Mouse (Mus musculus) C2C12 (cell line): ENCODE data around the gene Xxylt1.

Experiments
- CEBPB ChIP-seq: IDR thresholded peaks from one replicate; pipeline ENCODE4 v1.6.1; 2011; ENCODE audit warnings: low read depth, mild to moderate bottlenecking, control low read depth, moderate library complexity
- CTCF ChIP-seq: IDR thresholded peaks from one replicate; pipeline ENCODE4 v1.5.1; 2011; ENCODE audit not compliant: control insufficient read depth, insufficient read depth, insufficient read length
- MAX ChIP-seq: IDR thresholded peaks from one replicate; pipeline ENCODE4 v1.6.1; 2011; ENCODE audit warnings: mild to moderate bottlenecking, control low read depth
- MYOD1 ChIP-seq: IDR thresholded peaks from one replicate; pipeline ENCODE4 v1.6.1; 2011; ENCODE audit warnings: low read depth; ENCODE audit not compliant: control insufficient read depth, insufficient read length
- MYOG ChIP-seq: IDR thresholded peaks from one replicate; pipeline ENCODE4 v1.6.1; 2011; ENCODE audit not compliant: control insufficient read depth, insufficient read length; ENCODE audit errors: extremely low read depth

- TF ChIP-seq CEBPB (no peak), CTCF (no peak), MAX (no peak), MYOD1 (no peak), MYOG (no peak)
These were observed 28.4 kb downstream of the Xxylt1 start for GRCm38 (mm10) chr16:31052812-31053211.
